Mouse (Mus musculus): ENCODE data around the gene Rnaseh2c. TPM values are rescaled to one million over a fixed set of nuclear protein-coding genes. Genes with fewer than 3 reads are reported as not detected.

The Rnaseh2c gene
- total RNA-seq, 1 experiment from 2014 or later, result 138 TPM

DNA sequence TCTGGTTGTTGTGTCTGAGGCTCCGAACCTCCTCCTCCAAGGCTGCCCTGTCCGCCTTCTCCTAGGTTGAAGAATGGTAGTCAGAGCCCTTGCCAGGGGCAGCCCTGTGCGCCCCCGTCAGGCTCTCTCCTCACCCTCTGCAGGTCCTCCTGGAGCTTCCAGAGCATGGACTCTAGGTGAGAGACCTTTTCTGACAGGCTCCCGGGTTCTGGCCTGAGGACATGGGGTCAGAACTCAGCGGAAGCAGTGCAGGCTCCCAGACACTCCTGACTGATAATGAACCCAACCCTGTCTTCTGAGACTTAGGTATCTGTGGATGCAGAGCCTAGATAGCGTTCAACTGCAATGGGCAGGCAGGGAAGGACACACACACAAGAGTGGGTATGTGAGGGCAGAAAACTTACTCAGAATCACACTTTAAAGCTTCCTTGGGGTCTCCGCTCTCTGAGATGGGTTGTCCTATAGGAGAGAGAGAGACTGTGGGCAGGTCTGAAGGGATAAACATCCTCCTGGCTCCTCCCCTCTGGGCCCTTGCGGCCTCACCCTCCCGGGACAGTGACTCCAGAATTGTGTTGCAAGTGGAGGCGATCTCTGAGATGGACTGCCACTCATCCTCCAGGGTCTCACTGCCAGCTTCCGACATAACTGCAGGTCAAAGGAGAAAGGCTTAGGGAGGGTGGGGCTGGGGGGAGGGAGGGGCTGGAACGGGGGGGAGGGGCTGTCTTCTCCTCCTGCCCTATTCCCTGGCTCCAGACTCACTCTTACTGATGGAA lies 50.0 kb downstream of the Rnaseh2c start:
- no peak for ATAC-seq (replicated peaks; ENCODE audit: insufficient number of reproducible peaks, low FRiP score, low TSS enrichment, poor library complexity, severe bottlenecking)

DNA sequence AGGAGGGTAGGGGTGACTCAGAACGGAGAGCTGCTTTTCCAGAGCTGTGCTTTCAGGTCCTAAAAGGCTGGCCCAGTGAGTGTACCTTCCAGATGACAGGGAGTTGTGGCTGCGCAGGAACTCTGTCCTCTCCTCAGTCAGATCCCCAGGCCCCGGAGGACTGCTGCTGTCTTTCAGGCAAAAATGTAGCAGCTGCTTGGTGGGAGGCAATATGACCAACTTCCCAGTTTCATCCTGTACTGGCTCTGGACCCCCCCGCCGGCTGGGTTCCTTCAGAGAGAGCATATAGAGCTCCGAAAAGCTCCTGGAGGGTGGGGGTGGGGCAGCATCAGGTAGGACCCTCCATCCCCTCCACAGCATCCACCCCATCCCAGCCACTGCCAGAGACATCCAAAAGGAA lies 50.9 kb downstream of the Rnaseh2c start:
- ATAC-seq (replicated peaks; ENCODE audit: insufficient number of reproducible peaks, low FRiP score, low TSS enrichment, poor library complexity, severe bottlenecking), result no peak

DNA sequence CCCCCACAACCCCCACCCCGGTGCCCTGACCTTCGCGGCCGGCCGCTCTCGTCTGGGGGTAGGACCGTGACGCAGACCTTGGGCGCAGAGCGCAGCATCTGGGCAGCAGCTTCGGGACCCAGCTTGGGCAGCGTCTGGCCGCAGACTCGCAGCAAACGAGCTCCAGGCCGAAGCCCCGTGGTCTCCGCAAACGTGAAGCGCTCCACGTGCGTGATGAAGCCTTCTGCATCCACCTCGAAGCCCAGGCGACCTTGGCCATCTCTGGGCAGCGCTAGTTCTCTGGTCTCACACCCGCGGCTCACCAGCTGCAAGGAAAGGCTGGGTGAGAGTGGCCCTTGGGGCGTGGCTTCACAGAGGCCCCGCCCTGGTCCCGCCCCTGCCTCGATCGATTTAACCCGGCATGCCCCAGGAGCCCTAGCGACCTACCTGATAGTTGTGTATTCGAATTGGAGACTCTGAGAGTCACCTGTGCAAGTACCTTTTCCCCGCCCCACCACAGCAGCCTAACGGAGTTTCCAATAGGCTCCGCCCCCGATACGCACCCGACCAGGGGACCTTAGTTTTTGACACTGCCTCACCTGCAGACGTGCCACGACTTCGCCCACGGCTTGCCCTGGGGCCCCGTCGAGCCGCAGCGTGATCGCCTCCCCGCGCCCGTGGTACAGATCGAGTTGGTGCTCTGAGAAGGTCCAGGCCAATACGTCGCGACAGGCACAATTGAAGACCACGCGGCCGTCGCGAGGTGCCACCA lies 52.5 kb downstream of the Rnaseh2c start:
- ATAC-seq (replicated peaks; ENCODE audit: insufficient number of reproducible peaks, low FRiP score, low TSS enrichment, poor library complexity, severe bottlenecking), result no peak

- ATAC-seq (replicated peaks; ENCODE audit: insufficient number of reproducible peaks, low FRiP score, low TSS enrichment, poor library complexity, severe bottlenecking), result no peak
Observed at GRCm38 (mm10) chr19:5654720-5655298, 53.1 kb downstream of the Rnaseh2c start.

Other genes starting within 250 kb of the Rnaseh2c start
- gene Eif1ad, start 235.1 kb upstream of the Rnaseh2c start, total RNA-seq (2017), result 29.9 to 38.8 TPM (median 33.8 TPM) in 3 replicates
- 9.9 to 29.1 TPM (median 22.3 TPM) in 3 replicates for gene Banf1, start 234.7 kb upstream of the Rnaseh2c start, total RNA-seq (2017)
- gene Sart1, start 213.2 kb upstream of the Rnaseh2c start, total RNA-seq (2017), result 133 to 142 TPM (median 133 TPM) in 3 replicates
- gene Tsga10ip, start 199.3 kb upstream of the Rnaseh2c start, total RNA-seq (2017), result not detected in 3 replicates
- 111 to 135 TPM (median 121 TPM) in 3 replicates for gene Drap1, start 176.9 kb upstream of the Rnaseh2c start, total RNA-seq (2017)
- gene AI837181, start 176.7 kb upstream of the Rnaseh2c start, total RNA-seq (2017), result 10.6 to 20.5 TPM (median 14.0 TPM) in 3 replicates
- gene Fosl1, start 154.3 kb upstream of the Rnaseh2c start, total RNA-seq (2017), result 0.49 to 2.6 TPM (median 2.0 TPM) in 3 replicates
- 1.2 to 4.1 TPM (median 3.8 TPM) in 3 replicates for gene Ccdc85b, start 144.0 kb upstream of the Rnaseh2c start, total RNA-seq (2017)
- 71.3 to 104 TPM (median 95.3 TPM) in 3 replicates for gene Fibp, start 141.3 kb upstream of the Rnaseh2c start, total RNA-seq (2017)
- gene Ctsw, start 133.4 kb upstream of the Rnaseh2c start, total RNA-seq (2017), result 113 to 416 TPM (median 150 TPM) in 3 replicates
- 2.0 to 5.9 TPM in 2 of 3 replicates, not detected in the other for gene Efemp2, start 127.9 kb upstream of the Rnaseh2c start, total RNA-seq (2017)
- 8.7 to 20.2 TPM (median 11.6 TPM) in 3 replicates for gene Mus81, start 113.5 kb upstream of the Rnaseh2c start, total RNA-seq (2017)
- gene Cfl1, start 111.4 kb upstream of the Rnaseh2c start, total RNA-seq (2017), result 931 to 1,266 TPM (median 1,127 TPM) in 3 replicates
- 0.29 TPM in 1 of 3 replicates, not detected in the others for gene 1700020D05Rik, start 98.1 kb upstream of the Rnaseh2c start, total RNA-seq (2017)
- gene Snx32, start 91.3 kb upstream of the Rnaseh2c start, total RNA-seq (2017), result 2.4 to 6.9 TPM (median 4.7 TPM) in 3 replicates
- gene Ovol1, start 41.2 kb upstream of the Rnaseh2c start, total RNA-seq (2017), result not detected in 3 replicates
- 13.2 to 18.0 TPM (median 16.1 TPM) in 3 replicates for gene Ap5b1, start 33.8 kb upstream of the Rnaseh2c start, total RNA-seq (2017)
- 65.5 to 109 TPM (median 99.2 TPM) in 3 replicates for gene Kat5, start 8.4 kb downstream of the Rnaseh2c start, total RNA-seq (2017)
- gene Rela, start 35.6 kb downstream of the Rnaseh2c start, total RNA-seq (2017), result 58.6 to 89.7 TPM (median 73.2 TPM) in 3 replicates
- gene Sipa1, start 61.8 kb downstream of the Rnaseh2c start, total RNA-seq (2017), result 83.5 to 149 TPM (median 83.8 TPM) in 3 replicates
- 41.8 to 57.5 TPM (median 46.8 TPM) in 3 replicates for gene Map3k11, start 86.9 kb downstream of the Rnaseh2c start, total RNA-seq (2017)
- 13.3 to 41.9 TPM (median 22.3 TPM) in 3 replicates for gene Pcnx3, start 87.0 kb downstream of the Rnaseh2c start, total RNA-seq (2017)
- gene Kcnk7, start 102.5 kb downstream of the Rnaseh2c start, total RNA-seq (2017), result 1.3 TPM in 2 of 3 replicates, not detected in the other
- 141 to 192 TPM (median 174 TPM) in 3 replicates for gene Ehbp1l1, start 124.4 kb downstream of the Rnaseh2c start, total RNA-seq (2017)
- gene Fam89b, start 127.8 kb downstream of the Rnaseh2c start, total RNA-seq (2017), result 33.1 to 54.4 TPM (median 45.1 TPM) in 3 replicates
- 1.2 to 9.7 TPM (median 2.2 TPM) in 3 replicates for gene Ltbp3, start 139.0 kb downstream of the Rnaseh2c start, total RNA-seq (2017)
- gene Scyl1, start 169.5 kb downstream of the Rnaseh2c start, total RNA-seq (2017), result 37.3 to 55.9 TPM (median 44.9 TPM) in 3 replicates

All from monocyte, adult 5-6 weeks (primary cell).